Mouse (Mus musculus) cortical plate, adult 2 months (tissue): ENCODE measurements around the gene Adam22.

Experiments used
- CTCF ChIP-seq: fragments of 200-500 bp; IDR thresholded peaks from 2 replicates; pipeline ENCODE4 v1.5.1; 2011; ENCODE audit warnings: mild to moderate bottlenecking, control low read depth, low read length; ENCODE audit not compliant: insufficient read depth; ENCODE audit errors: extremely low read depth
- POLR2A ChIP-seq: fragments of 200-500 bp; IDR thresholded peaks from 2 replicates; pipeline ENCODE4 v1.6.1; 2011; ENCODE audit warnings: mild to moderate bottlenecking, low read length, control low read depth; ENCODE audit not compliant: insufficient read depth; ENCODE audit errors: extremely low read depth

GRCm38 (mm10) chr5:8221630-8222029 is 146.3 kb downstream of the Adam22 start:
- TF ChIP-seq CTCF: no peak
- no peak for TF ChIP-seq POLR2A
